Mouse (Mus musculus) monocyte, adult 2 months (primary cell): ENCODE data around the gene Pycard.

ENCODE experiments used
- DNase-seq, 2 experiments: peaks; one replicate each; pipeline ENCODE4 v3.0.0; 2022; ENCODE audit warnings: low spot score in 2 of 2, low read depth in 1 of 2

Pycard gene

GRCm38 (mm10) chr7:128003688-128004087 lies 10.0 kb upstream of the Pycard start, which contains the start of gene Trim72:
Trim72 (plus strand) TSS chr7:128003949.
- no peak for DNase-seq

- DNase-seq, result no peak
Observed at GRCm38 (mm10) chr7:128003098-128003497, 9.4 kb upstream of the Pycard start.

GRCm38 (mm10) chr7:128000068-128000950 lies 6.6 kb upstream of the Pycard start:
- no peak for DNase-seq

GRCm38 (mm10) chr7:127999436-127999835 lies 5.8 kb upstream of the Pycard start:
- DNase-seq, result no peak

- DNase-seq, result no peak
Observed at GRCm38 (mm10) chr7:127992488-127993340, 953 bp downstream of the Pycard start.

GRCm38 (mm10) chr7:127991643-127992487 lies 1.8 kb downstream of the Pycard start:
- peak; percentile 33 to 67 for DNase-seq

GRCm38 (mm10) chr7:127988904-127989303 lies 4.8 kb downstream of the Pycard start:
- DNase-seq, result no peak

- DNase-seq, result no peak
Observed at GRCm38 (mm10) chr7:127980606-127981005, 13.1 kb downstream of the Pycard start.

GRCm38 (mm10) chr7:127978856-127979255 lies 14.8 kb downstream of the Pycard start:
- no peak for DNase-seq

- DNase-seq, result no peak
Observed at GRCm38 (mm10) chr7:127974413-127974930, 19.2 kb downstream of the Pycard start.

- DNase-seq, result peak in 1 of 2 experiments; percentile 7
Observed at GRCm38 (mm10) chr7:127967922-127968828, 25.5 kb downstream of the Pycard start.

GRCm38 (mm10) chr7:127967004-127967921 lies 26.4 kb downstream of the Pycard start, which contains the start of gene Fus:
Fus (plus strand) TSS chr7:127967457.
- peak; percentile 90 to 96 for DNase-seq

GRCm38 (mm10) chr7:127966371-127966918 lies 27.2 kb downstream of the Pycard start:
- no peak for DNase-seq

- no peak for DNase-seq
Observed at GRCm38 (mm10) chr7:127959364-127959763, 34.3 kb downstream of the Pycard start.

GRCm38 (mm10) chr7:127952864-127953581 lies 40.6 kb downstream of the Pycard start:
- no peak for DNase-seq

GRCm38 (mm10) chr7:127946470-127947023 lies 47.1 kb downstream of the Pycard start, which contains the start of gene Prss36:
Prss36 (minus strand) TSS chr7:127946725.
- no peak for DNase-seq

- DNase-seq, result no peak
Observed at GRCm38 (mm10) chr7:127944614-127945013, 49.1 kb downstream of the Pycard start.
